In the genomic region with DNA sequence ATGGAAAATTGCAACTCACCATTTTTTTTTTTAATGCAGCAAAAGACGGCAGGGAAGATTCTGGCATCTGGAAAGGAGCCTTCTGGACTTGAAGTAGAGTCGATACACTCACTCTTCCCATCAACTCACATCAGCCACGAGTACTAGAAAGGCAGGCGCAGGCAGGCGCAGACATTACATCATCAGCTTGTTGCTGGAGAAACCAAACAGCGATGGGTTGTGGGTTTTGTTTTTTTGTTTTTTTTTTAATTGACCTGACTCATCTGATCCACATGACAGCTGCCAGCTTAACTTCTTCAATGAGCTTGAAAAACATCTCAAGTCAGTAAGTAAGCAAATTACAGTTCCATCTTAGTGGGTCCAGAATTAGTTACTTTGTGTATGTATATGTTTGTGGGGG, we compare ENCODE assay signal across 22 mouse cellular contexts. TPM values are rescaled to one million over a fixed set of nuclear protein-coding genes. Genes with fewer than 3 reads are reported as not detected.
DNase-seq lines count a peak whose midpoint lies in the region; ATAC-seq and TF ChIP-seq lines count a peak whose summit lies in the region.
"Had no signal": no experiment of that assay in that cellular context is flagged by ENCODE, and none has a peak within 500 bp of the region (broad histone marks: within the 10 kb centered on the region; RNA-seq: fewer than 3 reads in every experiment).

No protein-coding gene starts in this region.

- CTCF ChIA-PET in Patski (lab: Charles Lee): interaction anchor here (2.7 to 5.0 kb wide), 2 partner anchors 14 to 89 kb away, joined by 11 to 38 read pairs; no protein-coding TSS in a partner anchor

- no peak for TF ChIP-seq POLR2A in CH12.LX (IDR thresholded peaks at IDR 0.05; ENCODE audit: low read depth, low read length)

- H3K4me2 ChIP-seq in CH12.LX (ENCODE audit: insufficient read depth, low read depth, poor library complexity, severe bottlenecking): 0 out of 2 replicates have a peak overlapping the region, but pooled peaks have one; percentile 1
- H3K4me2 ChIP-seq: embryonic facial prominence, embryonic 12.5 days; forebrain, embryonic 12.5 days; hindbrain, embryonic 13.5 days; intestine, embryonic 15.5 days had no signal

- H3K4me3 ChIP-seq in CH12.LX (replicated peaks in 1 of 3; ENCODE audit: low read depth in 2 of 3, low read length in 2 of 3, poor library complexity in 1 of 3) (no peak overlapping the region), macrophage (ENCODE audit: inconsistent target) (no peak overlapping the region)
- H3K4me3 ChIP-seq: embryonic facial prominence, embryonic 12.5 days; forebrain, embryonic 12.5 days; gastrocnemius, adult 2 months; heart, embryonic 10.5 days; hindbrain, embryonic 13.5 days; intestine, embryonic 15.5 days had no signal

- H3K4me1 ChIP-seq in CH12.LX (ENCODE audit: control insufficient read depth in 1 of 2, insufficient read depth in 2 of 2): peaks cover 13 to 24% of the 10 kb centered on the region in 2 experiments
- H3K4me1 ChIP-seq: intestine, embryonic 15.5 days had no signal

- TF ChIP-seq RAD21 in CH12.LX (IDR thresholded peaks at IDR 0.05; ENCODE audit: low read depth, low read length): no peak

- no peak for TF ChIP-seq CTCF in CH12.LX (conservative IDR thresholded peaks at IDR 0.05 in 1 of 2, IDR thresholded peaks at IDR 0.05 in 1 of 2; ENCODE audit: low read depth in 2 of 2, low read length in 2 of 2)
- TF ChIP-seq CTCF in Patski (IDR thresholded peaks at IDR 0.05): no peak

- peak; percentile 89 for DNase-seq in heart, adult 11 months
- no peak for DNase-seq in heart, postnatal 36 days
- DNase-seq in CH12.LX (ENCODE audit: extremely low read depth) (no peak), Patski (ENCODE audit: low read depth, low spot score) (peak; percentile 55)
- DNase-seq in kidney, adult 9 months: no peak
- DNase-seq in left cerebral cortex, adult 11 months (ENCODE audit: low spot score): no peak
- DNase-seq in frontal cortex, postnatal 10 days (ENCODE audit: low spot score in 2 of 2): no peak
- DNase-seq: adrenal gland, postnatal 10 days; cerebellum, adult 11 months; cerebellum, adult 8-10 months; cerebellum, postnatal 14 days; gastrocnemius, adult 2 months; gastrocnemius, postnatal 25 days; heart, postnatal 10 days had no signal

- no peaks in the 10 kb centered on the region for H3K9me3 ChIP-seq in CH12.LX (replicated peaks; ENCODE audit: low read length)
- H3K9me3 ChIP-seq: embryonic facial prominence, embryonic 12.5 days; forebrain, embryonic 12.5 days; heart, embryonic 10.5 days; hindbrain, embryonic 13.5 days; intestine, embryonic 15.5 days had no signal

- dilution Hi-C loops in CH12.LX (cut with MboI; ENCODE audit: extremely low pct_ligation_motif_present, extremely low pct_unique_long_range_greater_than_20kb, low sequenced_read_pairs): no loop called here

- POLR2A ChIA-PET in Patski (lab: Charles Lee): interaction anchor here (0.6 kb wide), 1 partner anchor 33 kb away, joined by 5 read pairs; no protein-coding TSS in a partner anchor

- no peak for ATAC-seq in Patski
- ATAC-seq: forebrain, embryonic 16.5 days; hindbrain, postnatal 0 days; intestine, embryonic 15.5 days had no signal

- H3K27ac ChIP-seq in CH12.LX (ENCODE audit: insufficient read depth, low read depth) (no peak overlapping the region), macrophage (peak overlapping the region; percentile 12; the same call in 1 of the 2 replicates)
- H3K27ac ChIP-seq: embryonic facial prominence, embryonic 12.5 days; forebrain, embryonic 12.5 days; gastrocnemius, adult 2 months; heart, embryonic 10.5 days; hindbrain, embryonic 13.5 days; hindbrain, postnatal 0 days; intestine, embryonic 15.5 days had no signal

- WGBS in macrophage (ENCODE audit: missing documents): 46% methylated on average over 4 of the region's 6 CpGs

- H3K9ac ChIP-seq in CH12.LX (ENCODE audit: insufficient read depth, low read depth): no peak overlapping the region
- H3K9ac ChIP-seq: embryonic facial prominence, embryonic 12.5 days; forebrain, embryonic 12.5 days; hindbrain, embryonic 13.5 days; intestine, embryonic 15.5 days had no signal

- H3K36me3 ChIP-seq in CH12.LX (replicated peaks in 1 of 2; ENCODE audit: control insufficient read depth in 1 of 2, insufficient read depth in 1 of 2, low read length in 1 of 2) (no peaks in the 10 kb centered on the region), macrophage (ENCODE audit: inconsistent target) (no peaks in the 10 kb centered on the region)
- H3K36me3 ChIP-seq: embryonic facial prominence, embryonic 12.5 days; forebrain, embryonic 12.5 days; heart, embryonic 10.5 days; hindbrain, embryonic 13.5 days; intestine, embryonic 15.5 days had no signal

- intact Hi-C loops in heart, postnatal 36 days (cut with DNase I): no loop called here

- in situ Hi-C loops in CH12.LX (cut with MboI; ENCODE audit: low pct_ligation_motif_present, low pct_unique_long_range_greater_than_20kb, low sequenced_read_pairs): no loop called here
- in situ Hi-C loops in Patski (cut with MboI; ENCODE audit: low pct_unique_long_range_greater_than_20kb): no loop called here

- H3K79me2 ChIP-seq in CH12.LX (replicated peaks; ENCODE audit: control insufficient read depth, extremely low read depth, insufficient read depth, poor library complexity, severe bottlenecking) (no peaks in the 10 kb centered on the region), macrophage (ENCODE audit: inconsistent target) (no peaks in the 10 kb centered on the region)

- H3K27me3 ChIP-seq in CH12.LX (replicated peaks) (peaks cover 2% of the 10 kb centered on the region), Patski (no peaks in the 10 kb centered on the region)
- H3K27me3 ChIP-seq: embryonic facial prominence, embryonic 12.5 days; forebrain, embryonic 12.5 days; hindbrain, embryonic 13.5 days; intestine, embryonic 15.5 days had no signal

- no peak for TF ChIP-seq EP300 in CH12.LX (IDR thresholded peaks at IDR 0.05; ENCODE audit: low read length)

TF ChIP-seq in CH12.LX, 34 proteins besides CTCF, POLR2A, EP300 and RAD21:
- TF ChIP-seq PAX5 (IDR thresholded peaks at IDR 0.05; ENCODE audit: low read length): no peak
TF ChIP-seq in CH12.LX: peak in this region for 0.

RNA-seq across cellular contexts. Expression of a gene that starts 28.8 kb away (rescaled TPM):
- 10 to 100 TPM; 14.3 to 21.1 TPM for total RNA-seq in heart, postnatal 36 days (2021)
- 5.2 and 13.0 TPM in 2 replicates for total RNA-seq in CH12.LX (2012; rRNA removed)
- 7.9 and 9.0 TPM in 2 replicates for total RNA-seq in CH12.LX (2014; rRNA removed)
- polyA plus RNA-seq in CH12.LX (2012; ENCODE audit: insufficient read length, low read depth): 4.0 and 5.3 TPM in 2 replicates
- polyA plus RNA-seq in Patski (2021): 0.45 TPM
- 100 to 1,000 TPM in 13 of 26 experiments, 10 to 100 TPM in 12, 1 to 10 TPM in 1; 4.7 to 335 (median 104) TPM for total RNA-seq in macrophage (2018; cell fraction: chromatin; rRNA removed)
- 100 to 1,000 TPM in 18 of 26 experiments, 10 to 100 TPM in 8; 20.3 to 945 (median 250) TPM for total RNA-seq in macrophage (2018; cell fraction: cytosol; rRNA removed)
- total RNA-seq in macrophage (2018; cell fraction: nucleus; rRNA removed): 100 to 1,000 TPM in 20 of 26 experiments, 10 to 100 TPM in 6; 11.1 to 700 (median 492) TPM
- polyA plus RNA-seq in macrophage (2018): 9.4 to 36.5 TPM (median 19.8 TPM) in 3 replicates

RNA-seq across cellular contexts. Expression of a gene that starts 31.3 kb away (rescaled TPM):
- 10 to 100 TPM; 93.5 to 97.6 TPM for total RNA-seq in heart, postnatal 36 days (2021)
- total RNA-seq in CH12.LX (2012; rRNA removed) (22.4 and 25.2 TPM in 2 replicates), CH12.LX (2014; rRNA removed) (16.6 and 22.9 TPM in 2 replicates)
- polyA plus RNA-seq in CH12.LX (2012; ENCODE audit: insufficient read length, low read depth) (30.9 and 38.7 TPM in 2 replicates), Patski (2021) (85.9 TPM), macrophage (2018) (36.3 to 65.4 TPM (median 49.8 TPM) in 3 replicates)
- total RNA-seq in macrophage (2018; cell fraction: chromatin; rRNA removed): 1,000 to 10,000 TPM in 3 of 26 experiments, 100 to 1,000 TPM in 23; 125 to 1,240 (median 267) TPM
- 10 to 100 TPM; 33.5 to 87.4 (median 42.4) TPM for total RNA-seq in macrophage (2018; cell fraction: cytosol; rRNA removed)
- total RNA-seq in macrophage (2018; cell fraction: nucleus; rRNA removed): 100 to 1,000 TPM in 19 of 26 experiments, 10 to 100 TPM in 7; 62.8 to 669 (median 140) TPM

Comparison
In these comparisons a context has a peak if more than half of its experiments do, and no peak if none do; other contexts are left out.
1. DNase-seq: peak in heart, adult 11 months (single experiment) and Patski (single experiment); none in heart, postnatal 36 days (0 of 2), CH12.LX (single experiment), kidney, adult 9 months (single experiment), left cerebral cortex, adult 11 months (single experiment) and frontal cortex, postnatal 10 days (0 of 2).